Mouse (Mus musculus): ENCODE data around the gene Sfta2. TPM values are rescaled to one million over a fixed set of nuclear protein-coding genes. Genes with fewer than 3 reads are reported as not detected.

Sfta2 gene
- polyA plus RNA-seq, 1 experiment: not detected

- Histone ChIP-seq H3K27ac (ENCODE audit: insufficient read depth, low read depth, low read length) (no peak overlapping the region), H3K4me3 (ENCODE audit: insufficient read depth, low read depth, low read length) (no peak overlapping the region), H3K4me1 (ENCODE audit: control insufficient read depth, insufficient read depth, low read length) (no peaks in the 10 kb centered on the region; the same call in 1 of the 2 replicates)
- no peak for TF ChIP-seq POLR2A (IDR thresholded peaks at IDR 0.05; ENCODE audit: insufficient read depth, low read depth, low read length)
- TF ChIP-seq CTCF (IDR thresholded peaks at IDR 0.05; ENCODE audit: insufficient read depth, low read depth, low read length): no peak
- 42% methylated on average over 6 of the region's 6 CpGs for WGBS
These were observed 79.2 kb downstream of the Sfta2 start for GRCm38 (mm10) chr17:35680591-35680990.

- Histone ChIP-seq H3K4me3 (ENCODE audit: insufficient read depth, low read depth, low read length) (no peak overlapping the region), H3K27ac (ENCODE audit: insufficient read depth, low read depth, low read length) (no peak overlapping the region), H3K4me1 (ENCODE audit: control insufficient read depth, insufficient read depth, low read length) (peaks cover 3% of the 10 kb centered on the region; the same call in 1 of the 2 replicates)
- TF ChIP-seq CTCF (IDR thresholded peaks at IDR 0.05; ENCODE audit: insufficient read depth, low read depth, low read length) (no peak), POLR2A (IDR thresholded peaks at IDR 0.05; ENCODE audit: insufficient read depth, low read depth, low read length) (no peak)
- 84% methylated on average over 13 of the region's 13 CpGs for WGBS
These were observed 80.6 kb downstream of the Sfta2 start for GRCm38 (mm10) chr17:35681986-35682385.

GRCm38 (mm10) chr17:35685061-35685460 lies 83.7 kb downstream of the Sfta2 start:
- TF ChIP-seq POLR2A (IDR thresholded peaks at IDR 0.05; ENCODE audit: insufficient read depth, low read depth, low read length) (no peak), CTCF (IDR thresholded peaks at IDR 0.05; ENCODE audit: insufficient read depth, low read depth, low read length) (no peak)
- 68% methylated on average over 9 of the region's 9 CpGs for WGBS
- no peak overlapping the region for H3K4me3 ChIP-seq (ENCODE audit: insufficient read depth, low read depth, low read length)
- H3K27ac ChIP-seq (ENCODE audit: insufficient read depth, low read depth, low read length): no peak overlapping the region
- H3K4me1 ChIP-seq (ENCODE audit: control insufficient read depth, insufficient read depth, low read length): peaks cover 3% of the 10 kb centered on the region; the same call in 1 of the 2 replicates

GRCm38 (mm10) chr17:35688347-35689175 lies 87.2 kb downstream of the Sfta2 start:
- Histone ChIP-seq H3K4me1 (ENCODE audit: control insufficient read depth, insufficient read depth, low read length) (peaks cover 13% of the 10 kb centered on the region), H3K4me3 (ENCODE audit: insufficient read depth, low read depth, low read length) (no peak overlapping the region), H3K27ac (ENCODE audit: insufficient read depth, low read depth, low read length) (no peak overlapping the region)
- 87% methylated on average over 25 of the region's 25 CpGs for WGBS
- TF ChIP-seq POLR2A (IDR thresholded peaks at IDR 0.05; ENCODE audit: insufficient read depth, low read depth, low read length) (no peak), CTCF (IDR thresholded peaks at IDR 0.05; ENCODE audit: insufficient read depth, low read depth, low read length) (no peak)

GRCm38 (mm10) chr17:35689936-35690645 lies 88.7 kb downstream of the Sfta2 start:
- TF ChIP-seq CTCF (IDR thresholded peaks at IDR 0.05; ENCODE audit: insufficient read depth, low read depth, low read length) (no peak), POLR2A (IDR thresholded peaks at IDR 0.05; ENCODE audit: insufficient read depth, low read depth, low read length) (no peak)
- Histone ChIP-seq H3K4me3 (ENCODE audit: insufficient read depth, low read depth, low read length) (no peak overlapping the region), H3K27ac (ENCODE audit: insufficient read depth, low read depth, low read length) (no peak overlapping the region), H3K4me1 (ENCODE audit: control insufficient read depth, insufficient read depth, low read length) (peaks cover 15% of the 10 kb centered on the region)
- 88% methylated on average over 18 of the region's 18 CpGs for WGBS

- Histone ChIP-seq H3K4me1 (ENCODE audit: control insufficient read depth, insufficient read depth, low read length) (peaks cover 12% of the 10 kb centered on the region), H3K4me3 (ENCODE audit: insufficient read depth, low read depth, low read length) (no peak overlapping the region), H3K27ac (ENCODE audit: insufficient read depth, low read depth, low read length) (no peak overlapping the region)
- no peak for TF ChIP-seq CTCF (IDR thresholded peaks at IDR 0.05; ENCODE audit: insufficient read depth, low read depth, low read length)
- TF ChIP-seq POLR2A (IDR thresholded peaks at IDR 0.05; ENCODE audit: insufficient read depth, low read depth, low read length): no peak
- 76% methylated on average over 4 of the region's 4 CpGs for WGBS
These were observed 90.5 kb downstream of the Sfta2 start for GRCm38 (mm10) chr17:35691811-35692210.

GRCm38 (mm10) chr17:35692368-35692767 lies 91.0 kb downstream of the Sfta2 start:
- WGBS: 67% methylated on average over 4 of the region's 4 CpGs
- Histone ChIP-seq H3K27ac (ENCODE audit: insufficient read depth, low read depth, low read length) (no peak overlapping the region), H3K4me1 (ENCODE audit: control insufficient read depth, insufficient read depth, low read length) (peaks cover 13% of the 10 kb centered on the region), H3K4me3 (ENCODE audit: insufficient read depth, low read depth, low read length) (no peak overlapping the region)
- TF ChIP-seq CTCF (IDR thresholded peaks at IDR 0.05; ENCODE audit: insufficient read depth, low read depth, low read length) (no peak), POLR2A (IDR thresholded peaks at IDR 0.05; ENCODE audit: insufficient read depth, low read depth, low read length) (no peak)

- H3K27ac ChIP-seq (ENCODE audit: insufficient read depth, low read depth, low read length): peak overlapping the region; percentile 59; the same call in 1 of the 2 replicates
- WGBS: 42% methylated on average over 5 of the region's 5 CpGs
- H3K4me1 ChIP-seq (ENCODE audit: control insufficient read depth, insufficient read depth, low read length): peaks cover 22% of the 10 kb centered on the region
- TF ChIP-seq POLR2A (IDR thresholded peaks at IDR 0.05; ENCODE audit: insufficient read depth, low read depth, low read length) (no peak), CTCF (IDR thresholded peaks at IDR 0.05; ENCODE audit: insufficient read depth, low read depth, low read length) (no peak)
- H3K4me3 ChIP-seq (ENCODE audit: insufficient read depth, low read depth, low read length): no peak overlapping the region
These were observed 92.6 kb downstream of the Sfta2 start for GRCm38 (mm10) chr17:35693906-35694305.

- Histone ChIP-seq H3K4me3 (ENCODE audit: insufficient read depth, low read depth, low read length) (no peak overlapping the region), H3K27ac (ENCODE audit: insufficient read depth, low read depth, low read length) (no peak overlapping the region), H3K4me1 (ENCODE audit: control insufficient read depth, insufficient read depth, low read length) (peaks cover 28% of the 10 kb centered on the region)
- TF ChIP-seq CTCF (IDR thresholded peaks at IDR 0.05; ENCODE audit: insufficient read depth, low read depth, low read length) (peak; percentile 23; the same call in 1 of the 2 replicates), POLR2A (IDR thresholded peaks at IDR 0.05; ENCODE audit: insufficient read depth, low read depth, low read length) (no peak)
- WGBS: 95% methylated on average over 2 of the region's 2 CpGs
These were observed 93.9 kb downstream of the Sfta2 start for GRCm38 (mm10) chr17:35695289-35695688.
